Mouse (Mus musculus) mammary gland, adult 2 months (tissue): ENCODE data around the gene Garnl3. TPM values are rescaled to one million over a fixed set of nuclear protein-coding genes. Genes with fewer than 3 reads are reported as not detected.

Source experiments
- polyA plus RNA-seq: library from polyadenylated mRNA; depleted of rRNA; stranded (reverse); fragments of >200 nt; gene quantifications from 2 replicates; pipeline ENCODE4 v1.2.3, GENCODE M21; 2012; ENCODE audit warnings: low replicate concordance; rRNA removed

The Garnl3 gene
- 7.4 and 11.3 TPM in 2 replicates for polyA plus RNA-seq

GRCm38 (mm10) chr2:33131500-33132092 is at the start of gene Garnl3:
Gene Garnl3 (minus strand): TSS chr2:33131654.

GRCm38 (mm10) chr2:32981725-32982271 is 149.7 kb downstream of the Garnl3 start, which contains the start of gene Slc2a8:
Gene Slc2a8 (minus strand): TSS chr2:32982083.

DNA sequence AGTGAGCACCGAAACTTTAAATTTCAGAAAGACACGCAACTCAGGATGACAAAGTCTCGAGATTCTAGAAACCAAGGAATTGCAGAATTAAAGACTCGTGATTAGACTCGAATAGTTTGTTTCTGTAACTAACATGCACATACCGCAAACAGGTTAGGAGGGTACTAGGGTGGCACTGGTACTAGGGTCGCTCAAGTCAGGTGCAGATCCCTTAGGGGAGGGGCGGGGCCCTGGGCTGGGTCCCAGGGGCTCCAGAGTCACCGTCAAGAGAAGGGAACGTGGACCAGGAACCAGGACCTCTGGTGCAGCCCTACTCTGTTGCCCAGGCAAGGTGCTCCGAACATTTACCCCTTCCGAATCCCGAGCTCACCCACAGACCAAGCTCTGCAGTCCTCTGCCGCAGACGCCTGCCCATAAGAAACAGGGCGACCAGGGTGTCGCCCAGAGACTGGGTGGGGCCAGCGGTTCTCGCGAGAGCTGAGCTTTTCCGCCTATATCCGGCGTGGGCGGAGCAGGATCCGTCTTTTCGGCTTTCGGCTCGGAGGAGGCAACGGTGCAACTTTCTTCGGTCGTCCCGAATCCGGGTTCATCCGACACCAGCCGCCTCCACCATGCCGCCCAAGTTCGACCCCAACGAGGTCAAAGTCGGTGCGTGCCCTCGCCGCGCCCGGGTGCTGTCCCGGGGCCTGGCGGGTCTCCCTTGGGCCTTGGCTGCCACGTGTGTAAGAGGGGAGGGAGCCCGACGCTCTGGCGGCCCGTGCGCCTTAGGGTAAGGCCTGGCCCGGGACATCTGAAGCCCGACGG is 170.1 kb downstream of the Garnl3 start, which contains the start of the genes Rpl12 and Lrsam1:
Rpl12 (plus strand) TSS at position 368 of the 804 bp plus-strand sequence.
Lrsam1 (minus strand) TSS at position 423 of the 804 bp plus-strand sequence.

Other genes starting within 250 kb of the Garnl3 start
- 293 and 419 TPM in 2 replicates for gene Rpl12, start 170.1 kb downstream of the Garnl3 start, polyA plus RNA-seq
- gene Lrsam1, start 170.0 kb downstream of the Garnl3 start, polyA plus RNA-seq: 18.9 and 26.2 TPM in 2 replicates
- gene Slc2a8, start 149.6 kb downstream of the Garnl3 start, polyA plus RNA-seq: 47.6 and 142 TPM in 2 replicates
- 223 and 294 TPM in 2 replicates for gene Angptl2, start 84.4 kb upstream of the Garnl3 start, polyA plus RNA-seq
- 4.7 and 5.5 TPM in 2 replicates for gene Ralgps1, start 239.8 kb upstream of the Garnl3 start, polyA plus RNA-seq